Mouse (Mus musculus): ENCODE results near the gene Fads2.

GRCm38 (mm10) chr19:10037534-10037933, 64.0 kb downstream of the Fads2 start:
- TF ChIP-seq TAL1 (IDR thresholded peaks at IDR 0.05; ENCODE audit: low read length) (no peak), GATA1 (IDR thresholded peaks at IDR 0.05; ENCODE audit: low read length) (no peak)
